Mouse (Mus musculus): Measurements from ENCODE around the gene Gm29644. TPM values are rescaled to one million over a fixed set of nuclear protein-coding genes. Genes with fewer than 3 reads are reported as not detected.
"Not testable (repeated sequence)": the region's sequence is repeated elsewhere in the genome, so short reads cannot be mapped to it uniquely, and the experiment has no call there.

The Gm29644 gene
- not detected in 2 replicates for polyA plus RNA-seq (2015; fragmentation: Nextera tagmentation; extraction: Ambion mirVana)

DNA sequence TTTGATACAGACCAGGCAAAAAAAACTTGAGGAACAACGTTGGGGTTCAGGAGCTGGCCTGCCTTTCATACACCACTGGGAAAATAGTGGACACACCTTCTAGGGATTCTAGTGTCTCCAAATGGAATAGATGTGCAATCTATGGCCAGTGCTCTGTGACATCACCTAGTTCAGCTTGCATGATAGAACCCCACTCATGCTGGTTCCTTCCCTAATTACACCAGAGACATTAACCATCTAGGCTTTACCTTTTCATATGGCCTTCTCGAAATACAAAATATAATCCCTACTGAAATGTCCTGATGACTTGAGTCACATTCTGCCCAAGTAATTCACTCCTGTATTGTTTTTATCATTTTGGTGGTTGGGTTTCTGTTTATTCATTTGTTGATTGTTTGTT is at the start of gene Gm29644, which contains the start of gene Gm29423:
Gene Gm29644 (minus strand): TSS at position 157 of the 400 bp plus-strand sequence.
Gene Gm29423 (minus strand): TSS at position 101 of the 400 bp plus-strand sequence.
- H3K9me3 ChIP-seq (replicated peaks); H3K4me3 ChIP-seq (replicated peaks); H3K27ac ChIP-seq; H3K4me1 ChIP-seq; H3K9ac ChIP-seq; H3K27me3 ChIP-seq; H3K36me3 ChIP-seq; H3K4me2 ChIP-seq; ATAC-seq (replicated peaks; ENCODE audit: low FRiP score): not testable (repeated sequence)
- WGBS, result no CpG with 5 or more reads among the region's 2 CpGs

DNA sequence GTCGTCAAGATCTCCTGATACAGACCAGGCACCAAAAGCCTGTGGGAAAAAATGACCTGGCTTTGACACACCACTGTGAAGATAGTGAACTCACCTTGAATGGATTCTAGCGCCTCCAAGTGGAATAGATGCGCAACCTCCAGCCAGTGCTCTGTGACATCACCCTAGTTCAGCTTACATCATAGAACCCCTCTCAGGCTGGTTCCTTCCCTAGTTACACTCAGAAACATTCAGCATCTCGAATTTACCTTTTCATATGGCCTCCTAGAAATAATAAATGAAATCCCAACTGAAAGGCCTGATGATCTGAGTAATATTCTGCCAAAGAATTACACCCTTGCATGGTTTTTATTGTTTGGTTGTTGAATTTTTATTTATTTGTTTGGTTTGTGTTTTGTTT is 29.6 kb downstream of the Gm29644 start, which contains the start of gene Gm21118:
Gene Gm21118 (minus strand): TSS at position 101 of the 400 bp plus-strand sequence.
- WGBS, result no CpG with 5 or more reads among the region's 4 CpGs
- not testable (repeated sequence) for ATAC-seq (replicated peaks; ENCODE audit: low FRiP score)

More for the DNA sequence above, 29.6 kb downstream of the Gm29644 start, which contains the start of gene Gm21118:
- not testable (repeated sequence) for H3K36me3 ChIP-seq; H3K4me3 ChIP-seq (replicated peaks); H3K9ac ChIP-seq; H3K27me3 ChIP-seq; H3K9me3 ChIP-seq (replicated peaks); H3K4me2 ChIP-seq; H3K4me1 ChIP-seq; H3K27ac ChIP-seq

Other genes with a start within 250 kb of the Gm29644 start
- gene Gm21118, start 29.7 kb downstream of the Gm29644 start, polyA plus RNA-seq (2015; fragmentation: Nextera tagmentation; extraction: Ambion mirVana), result not detected in 2 replicates
- gene Gm29423, start 56 bp downstream of the Gm29644 start, polyA plus RNA-seq (2015; fragmentation: Nextera tagmentation; extraction: Ambion mirVana), result not detected in 2 replicates
- not detected in 2 replicates for gene Gm20888, start 138.5 kb upstream of the Gm29644 start, polyA plus RNA-seq (2015; fragmentation: Nextera tagmentation; extraction: Ambion mirVana)